Mouse (Mus musculus) testis, postnatal 14 days (tissue): ENCODE data around the gene Npy5r.

Source experiments
- DNase-seq: peaks from one replicate; pipeline ENCODE4 v3.0.0; 2021; ENCODE audit warnings: low spot score

Npy5r gene

GRCm38 (mm10) chr8:66687511-66688329 is at the start of gene Npy5r:
Gene Npy5r, minus strand, starts transcription at chr8:66688128.
- DNase-seq: peak; percentile 3

- no peak for DNase-seq
Measured at GRCm38 (mm10) chr8:66731957-66732356, 44.0 kb upstream of the Npy5r start.

GRCm38 (mm10) chr8:66729446-66729845 is 41.5 kb upstream of the Npy5r start:
- DNase-seq: no peak

GRCm38 (mm10) chr8:66722835-66723234 is 34.9 kb upstream of the Npy5r start:
- DNase-seq: no peak

- no peak for DNase-seq
Measured at GRCm38 (mm10) chr8:66714324-66714975, 26.5 kb upstream of the Npy5r start.

GRCm38 (mm10) chr8:66698782-66699181 is 10.9 kb upstream of the Npy5r start:
- no peak for DNase-seq

GRCm38 (mm10) chr8:66698011-66698410 is 10.1 kb upstream of the Npy5r start:
- no peak for DNase-seq

- peak; percentile 20 for DNase-seq
Measured at GRCm38 (mm10) chr8:66696970-66697843, 9.3 kb upstream of the Npy5r start, which contains the start of gene Npy1r. Gene Npy1r, plus strand, starts transcription at chr8:66697192.

GRCm38 (mm10) chr8:66690402-66690801 is 2.5 kb upstream of the Npy5r start:
- DNase-seq: no peak

- DNase-seq: no peak
Measured at GRCm38 (mm10) chr8:66688799-66689198, 871 bp upstream of the Npy5r start.

GRCm38 (mm10) chr8:66688395-66688794 is 467 bp upstream of the Npy5r start:
- no peak for DNase-seq

GRCm38 (mm10) chr8:66681261-66681660 is 6.7 kb downstream of the Npy5r start:
- DNase-seq: no peak

GRCm38 (mm10) chr8:66630721-66631120 is 57.2 kb downstream of the Npy5r start:
- DNase-seq: no peak
